Mouse (Mus musculus): Measurements from ENCODE around the gene AC161166.1. TPM values are rescaled to one million over a fixed set of nuclear protein-coding genes. Genes with fewer than 3 reads are reported as not detected.

Gene AC161166.1
- polyA plus RNA-seq, 1 experiment from 2014 or later = 0.66 TPM

DNA sequence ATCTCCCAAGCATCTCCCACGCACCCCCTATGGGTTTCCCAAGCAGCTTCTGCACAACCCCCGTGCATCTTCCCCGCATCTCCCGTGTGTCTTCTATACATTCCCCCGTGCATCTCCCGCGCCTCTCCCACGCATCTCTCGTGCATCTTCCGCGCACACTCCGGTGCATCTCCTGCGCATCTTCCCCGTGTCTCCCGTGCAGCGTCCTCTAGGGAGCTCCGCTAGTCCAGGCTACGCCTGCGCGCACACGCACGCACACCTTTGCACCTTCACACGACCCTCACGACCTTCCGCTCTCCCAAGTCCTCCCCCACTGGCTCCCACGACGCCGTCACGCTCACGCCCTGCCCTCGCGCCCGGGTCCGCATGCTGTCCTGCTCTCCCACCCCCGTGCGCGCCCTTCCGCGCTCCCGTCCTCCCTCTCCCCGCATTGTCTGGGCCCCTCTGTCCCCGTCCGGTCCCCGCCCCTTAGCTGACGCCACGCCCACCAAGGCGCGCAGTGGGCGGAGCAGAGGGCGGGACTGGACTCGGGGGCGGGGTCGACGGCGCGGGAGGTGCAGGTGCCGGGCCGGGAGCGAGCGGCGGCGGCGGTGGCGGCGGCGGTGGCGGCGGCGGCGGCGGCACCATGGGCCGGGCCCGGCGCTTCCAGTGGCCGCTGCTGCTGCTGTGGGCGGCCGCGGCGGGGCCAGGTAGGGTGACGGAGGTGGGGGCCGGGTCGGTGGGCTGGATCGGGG, 30.6 kb downstream of the AC161166.1 start, which contains the start of gene Cadm4:
Cadm4 (plus strand) TSS at position 550 of the 734 bp plus-strand sequence.
- Histone ChIP-seq H3K4me1 (peaks cover 16% of the 10 kb centered on the region), H3K27me3 (peaks cover 38% of the 10 kb centered on the region), H3K4me2 (replicated peaks) (peak within 1 kb of the TSS; percentile 97), H3K9me3 (no peaks in the 10 kb centered on the region), H3K27ac (no peak within 1 kb of the TSS), H3K36me3 (no peaks in the 10 kb centered on the region), H3K4me3 (peak within 1 kb of the TSS; percentile 67), H3K9ac (peak within 1 kb of the TSS; percentile 72)
- peak; percentile 83 for ATAC-seq (ENCODE audit: low FRiP score, low read depth)
- under 1% methylated on average over 53 of the region's 83 CpGs for WGBS

DNA sequence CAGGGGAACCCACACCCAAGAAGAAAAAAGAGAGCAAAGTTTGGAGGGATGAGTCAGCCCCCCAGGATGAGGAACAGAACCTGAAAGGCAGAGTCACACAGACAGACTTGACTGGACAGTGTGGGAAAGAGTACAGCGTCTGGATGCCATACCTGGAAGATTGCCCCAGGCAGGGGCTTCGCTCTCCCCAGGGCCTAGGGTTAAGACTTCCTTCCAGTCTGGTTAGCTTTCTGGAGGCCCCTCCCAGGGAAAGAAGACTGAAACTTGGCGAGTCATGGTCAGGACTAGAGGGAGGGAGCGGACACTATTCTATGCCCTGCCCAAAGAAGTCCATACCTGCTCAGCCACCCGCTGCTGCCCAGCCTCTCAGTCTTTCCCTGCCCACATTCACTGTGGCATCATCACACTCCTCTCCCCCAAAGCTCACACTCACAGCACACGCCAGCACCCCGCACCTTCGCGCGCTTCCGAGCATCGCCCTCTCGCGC, 31.2 kb downstream of the AC161166.1 start:
- Histone ChIP-seq H3K4me3 (peak overlapping the region; percentile 67), H3K9me3 (no peaks in the 10 kb centered on the region), H3K9ac (peak overlapping the region; percentile 72), H3K4me1 (peaks cover 15% of the 10 kb centered on the region), H3K4me2 (replicated peaks) (peak overlapping the region; percentile 97), H3K36me3 (no peaks in the 10 kb centered on the region), H3K27ac (no peak overlapping the region), H3K27me3 (peaks cover 38% of the 10 kb centered on the region)
- WGBS = 13% methylated on average over 14 of the region's 14 CpGs
- peak; percentile 12; the same call in 1 of the 2 replicates for ATAC-seq (ENCODE audit: low FRiP score, low read depth)

DNA sequence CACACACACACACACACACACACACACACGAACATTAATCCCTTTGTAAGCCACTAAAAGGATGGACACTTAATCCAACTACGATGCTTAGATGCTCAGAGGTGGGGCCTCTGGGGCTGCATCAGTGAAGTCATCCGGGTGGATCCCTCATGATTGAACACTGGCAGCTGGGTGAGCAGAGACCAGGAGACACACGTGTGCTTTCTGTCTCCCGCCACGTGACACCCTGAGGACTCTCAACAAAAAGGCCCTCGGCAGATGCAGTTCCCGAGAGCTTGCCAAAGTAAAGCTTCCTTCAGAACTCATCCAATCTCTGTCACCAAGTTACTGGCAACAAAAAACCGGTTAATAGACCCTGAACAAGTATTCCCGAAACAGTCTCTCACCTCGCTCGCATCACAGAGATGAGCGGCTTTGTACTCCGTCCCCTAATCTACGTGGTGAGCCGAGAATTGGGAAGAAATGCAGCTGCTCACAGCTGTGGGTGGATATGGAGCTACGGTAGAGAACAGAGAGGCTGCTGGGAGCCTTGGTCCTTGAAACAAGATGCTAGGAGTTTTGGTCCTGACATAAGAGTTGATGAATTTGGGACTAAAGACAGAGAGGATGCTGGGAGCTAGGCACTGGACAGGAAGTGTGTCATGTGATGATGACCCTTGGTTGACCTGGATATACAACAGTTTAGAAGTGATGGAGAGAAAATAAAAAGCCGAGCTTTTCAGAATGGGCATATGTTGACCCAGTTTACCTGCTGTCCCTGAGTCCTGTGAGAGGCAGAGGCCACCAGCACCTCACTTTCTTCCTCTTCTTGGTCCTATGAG, 31.9 kb downstream of the AC161166.1 start:
- Histone ChIP-seq H3K4me3 (no peak overlapping the region), H3K9me3 (no peaks in the 10 kb centered on the region), H3K4me1 (peaks cover 15% of the 10 kb centered on the region), H3K9ac (no peak overlapping the region), H3K27ac (no peak overlapping the region), H3K27me3 (peaks cover 38% of the 10 kb centered on the region), H3K4me2 (replicated peaks) (peak overlapping the region; percentile 97; the same call in 1 of the 2 replicates), H3K36me3 (no peaks in the 10 kb centered on the region)
- ATAC-seq (ENCODE audit: low FRiP score, low read depth) = no peak
- 64% methylated on average over 18 of the region's 18 CpGs for WGBS

DNA sequence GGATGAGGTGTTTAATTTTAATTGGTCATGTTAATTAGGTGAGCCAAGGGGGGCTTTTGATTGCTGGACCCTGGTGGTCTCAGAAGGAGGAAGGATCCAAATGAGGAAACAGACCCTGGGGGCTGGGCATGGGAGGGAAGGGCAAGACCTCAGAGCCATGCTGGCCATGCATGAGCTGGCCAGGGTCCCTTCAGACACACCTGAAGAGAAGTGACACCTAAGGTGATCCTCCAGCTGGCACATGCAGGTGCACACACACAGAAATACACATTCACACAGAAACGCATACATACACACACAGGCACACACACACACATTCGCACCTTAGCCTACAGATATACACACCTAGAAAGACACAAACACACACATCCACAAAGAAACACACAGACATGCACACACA, 32.6 kb downstream of the AC161166.1 start:
- Histone ChIP-seq H3K4me3 (no peak overlapping the region), H3K9me3 (no peaks in the 10 kb centered on the region), H3K27ac (no peak overlapping the region), H3K4me2 (replicated peaks) (no peak overlapping the region), H3K4me1 (peaks cover 20% of the 10 kb centered on the region), H3K27me3 (peaks cover 34% of the 10 kb centered on the region), H3K9ac (no peak overlapping the region), H3K36me3 (no peaks in the 10 kb centered on the region)
- 100% methylated on average over 2 of the region's 2 CpGs for WGBS
- ATAC-seq (ENCODE audit: low FRiP score, low read depth) = no peak

DNA sequence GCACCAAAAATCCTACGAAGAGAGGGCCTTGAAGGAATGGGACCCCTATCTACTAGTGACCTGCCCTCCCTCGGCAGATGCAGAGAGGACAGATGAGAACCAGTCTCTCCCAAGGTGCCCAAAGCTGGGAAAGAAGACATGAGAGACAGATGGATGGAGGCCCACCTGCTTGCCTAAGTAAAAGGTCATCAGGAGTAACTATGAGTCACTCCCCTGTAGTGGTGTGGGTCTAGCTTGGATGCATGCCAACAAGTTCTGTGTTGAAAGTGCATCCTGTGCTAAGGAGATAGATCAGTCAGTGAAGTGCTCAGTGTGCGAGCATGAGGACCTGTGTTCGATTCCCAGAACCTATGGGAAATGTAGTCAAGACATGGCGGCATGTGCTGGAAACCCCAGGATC, 33.3 kb downstream of the AC161166.1 start:
- Histone ChIP-seq H3K27ac (no peak overlapping the region), H3K4me3 (no peak overlapping the region), H3K4me1 (peaks cover 20% of the 10 kb centered on the region), H3K9ac (no peak overlapping the region), H3K27me3 (peaks cover 29% of the 10 kb centered on the region), H3K9me3 (no peaks in the 10 kb centered on the region), H3K36me3 (no peaks in the 10 kb centered on the region), H3K4me2 (replicated peaks) (no peak overlapping the region)
- no peak for ATAC-seq (ENCODE audit: low FRiP score, low read depth)
- WGBS = 87% methylated on average over 5 of the region's 5 CpGs

DNA sequence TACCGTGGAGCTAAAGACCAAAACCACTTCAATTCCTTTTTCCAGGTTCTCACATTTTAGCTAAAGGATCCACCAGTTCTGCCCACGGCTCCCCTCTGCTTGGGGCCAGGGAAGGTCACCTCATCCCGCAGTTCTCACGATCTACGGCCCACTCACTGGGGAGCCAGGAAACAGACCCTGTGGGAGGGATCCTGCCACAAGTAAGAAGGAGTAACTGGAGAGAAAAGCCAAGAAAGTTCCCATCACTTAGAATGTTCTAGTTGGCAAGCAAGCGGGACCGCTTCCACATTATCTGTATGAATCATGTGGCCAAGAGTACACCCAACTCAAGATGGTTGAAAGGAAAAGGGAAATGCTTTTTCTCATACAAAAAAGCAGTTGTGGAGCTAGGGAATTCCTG, 35.4 kb downstream of the AC161166.1 start:
- no peak for ATAC-seq (ENCODE audit: low FRiP score, low read depth)
- H3K4me3 ChIP-seq = no peak overlapping the region
- no peaks in the 10 kb centered on the region for H3K36me3 ChIP-seq
- no peaks in the 10 kb centered on the region for H3K9me3 ChIP-seq
- H3K4me2 ChIP-seq (replicated peaks) = no peak overlapping the region
- peaks cover 13% of the 10 kb centered on the region for H3K27me3 ChIP-seq
- no peak overlapping the region for H3K9ac ChIP-seq
- H3K27ac ChIP-seq = no peak overlapping the region
- 86% methylated on average over 7 of the region's 7 CpGs for WGBS
- H3K4me1 ChIP-seq = peaks cover 14% of the 10 kb centered on the region

DNA sequence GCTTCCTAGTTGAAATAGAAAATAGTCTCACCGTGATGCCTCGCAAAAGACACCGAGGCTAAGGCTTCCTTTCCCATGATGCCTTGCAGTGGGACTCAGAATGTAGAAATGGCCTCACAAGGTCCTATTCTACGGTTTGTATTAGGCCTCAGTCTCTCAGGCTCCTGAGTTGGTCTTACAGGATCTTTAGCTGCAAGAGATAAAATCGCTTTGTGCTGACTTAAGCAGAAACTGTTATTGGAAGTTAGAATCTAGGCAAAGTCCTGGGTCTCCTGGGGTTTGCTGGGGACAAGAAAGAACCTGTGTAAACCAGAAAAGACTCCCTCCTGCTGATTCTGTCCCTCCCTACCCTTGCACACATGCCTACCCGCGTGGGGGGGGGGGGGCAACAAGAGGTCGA, 35.9 kb downstream of the AC161166.1 start:
- Histone ChIP-seq H3K4me3 (no peak overlapping the region), H3K36me3 (no peaks in the 10 kb centered on the region)
- 80% methylated on average over 8 of the region's 8 CpGs for WGBS

DNA sequence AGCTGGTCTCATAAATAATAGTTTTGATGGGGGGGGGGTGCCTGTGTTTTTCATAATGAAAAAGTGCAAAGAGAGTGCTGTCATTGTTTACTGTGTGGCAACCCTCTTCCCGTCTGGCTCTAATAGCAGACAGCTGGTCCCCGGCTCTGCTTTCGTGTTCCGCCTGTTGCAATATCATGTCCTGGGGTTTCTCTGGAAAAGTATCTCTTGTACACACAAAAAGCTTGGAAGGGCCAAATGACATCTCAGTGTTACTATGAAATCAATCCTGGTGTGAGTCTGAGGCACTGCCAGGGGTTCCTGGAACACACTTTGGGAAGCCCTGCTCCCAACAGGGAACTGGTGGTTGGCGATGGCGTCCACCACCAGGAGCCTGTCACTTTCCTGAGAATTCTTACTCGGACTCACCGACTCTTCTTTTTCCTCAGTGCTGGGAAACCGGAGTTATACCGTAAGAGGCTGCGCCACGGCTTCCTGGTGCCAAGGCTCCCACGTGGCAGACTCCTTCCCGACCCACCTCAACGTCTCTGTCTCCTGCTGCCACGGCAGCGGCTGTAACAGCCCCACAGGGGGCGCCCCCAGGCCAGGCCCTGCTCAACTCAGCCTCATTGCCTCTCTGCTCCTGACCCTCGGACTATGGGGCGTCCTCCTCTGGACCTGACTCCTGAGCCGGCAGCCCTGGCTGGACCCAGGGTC, 37.3 kb downstream of the AC161166.1 start:
- Histone ChIP-seq H3K4me1 (0 out of 2 replicates have a peak, but pooled peaks cover 5% of the 10 kb centered on the region), H3K9me3 (no peaks in the 10 kb centered on the region), H3K4me3 (no peak overlapping the region), H3K4me2 (replicated peaks) (peak overlapping the region; percentile 25; the same call in 1 of the 2 replicates), H3K36me3 (no peaks in the 10 kb centered on the region), H3K27ac (no peak overlapping the region), H3K27me3 (no peaks in the 10 kb centered on the region; the same call in 1 of the 2 replicates), H3K9ac (peak overlapping the region; percentile 19; the same call in 1 of the 2 replicates)
- no peak for ATAC-seq (ENCODE audit: low FRiP score, low read depth)
- 31% methylated on average over 21 of the region's 21 CpGs for WGBS

More for the DNA sequence above, 35.9 kb downstream of the AC161166.1 start:
- Histone ChIP-seq H3K9me3 (no peaks in the 10 kb centered on the region), H3K27me3 (peaks cover 13% of the 10 kb centered on the region), H3K27ac (no peak overlapping the region), H3K4me1 (peaks cover 12% of the 10 kb centered on the region), H3K4me2 (replicated peaks) (no peak overlapping the region), H3K9ac (no peak overlapping the region)
- ATAC-seq (ENCODE audit: low FRiP score, low read depth) = no peak

DNA sequence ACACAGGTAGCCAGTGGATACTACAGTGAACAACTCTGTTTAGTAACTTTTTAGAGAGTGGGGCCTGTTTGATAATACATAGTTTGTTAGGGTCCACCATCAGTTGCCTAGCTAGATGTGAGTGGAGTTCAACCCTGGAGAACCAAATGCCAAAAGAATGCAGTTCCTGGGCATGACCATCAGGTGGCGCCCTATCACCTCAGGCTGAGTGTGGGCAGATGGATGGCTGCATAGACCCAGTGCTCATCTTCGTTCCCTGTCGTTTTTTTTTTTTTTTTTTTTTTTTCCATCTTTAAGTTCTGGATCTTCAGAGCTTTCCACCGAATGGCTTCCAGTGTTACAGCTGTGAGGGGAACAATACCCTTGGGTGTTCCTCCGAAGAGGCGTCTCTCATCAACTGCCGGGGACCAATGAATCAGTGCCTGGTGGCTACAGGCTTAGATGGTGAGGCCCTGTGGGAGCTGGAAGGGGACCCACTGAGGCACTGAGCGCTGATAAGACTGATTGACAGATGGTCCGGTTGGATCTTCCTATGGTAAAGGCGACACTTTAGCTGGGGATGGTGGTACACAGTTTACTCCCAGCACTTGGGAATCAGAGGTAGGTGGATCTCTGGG, 38.2 kb downstream of the AC161166.1 start:
- Histone ChIP-seq H3K4me3 (no peak overlapping the region), H3K9ac (no peak overlapping the region), H3K36me3 (no peaks in the 10 kb centered on the region), H3K4me2 (replicated peaks) (no peak overlapping the region), H3K27me3 (no peaks in the 10 kb centered on the region), H3K4me1 (0 out of 2 replicates have a peak, but pooled peaks cover 5% of the 10 kb centered on the region), H3K27ac (no peak overlapping the region), H3K9me3 (peaks cover 5% of the 10 kb centered on the region; the same call in 1 of the 2 replicates)
- ATAC-seq (ENCODE audit: low FRiP score, low read depth) = 0 out of 2 replicates have a peak, but pooled peaks have one; percentile 4
- 52% methylated on average over 10 of the region's 10 CpGs for WGBS

DNA sequence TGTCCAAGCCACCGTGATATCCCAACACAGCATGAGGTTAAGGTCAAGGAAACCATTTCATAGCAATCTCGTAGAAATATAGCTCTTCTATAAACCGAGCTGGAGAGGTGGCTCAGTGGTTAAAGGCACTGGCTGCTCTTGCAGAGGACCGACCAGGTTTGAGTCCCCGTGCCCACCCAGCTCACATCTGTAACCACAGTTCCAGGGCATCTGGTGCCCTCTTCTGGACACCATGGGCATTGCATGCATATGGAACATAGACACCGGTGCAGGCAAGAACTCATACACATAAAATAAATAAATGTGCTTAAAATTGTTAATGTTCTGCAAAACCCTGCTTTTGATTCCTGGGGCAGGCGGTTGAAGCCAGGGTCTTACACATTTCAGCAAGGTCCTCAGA, 39.3 kb downstream of the AC161166.1 start:
- WGBS = 76% methylated on average over 7 of the region's 7 CpGs
- no peaks in the 10 kb centered on the region for H3K36me3 ChIP-seq
- no peak overlapping the region for H3K4me2 ChIP-seq (replicated peaks)
- H3K4me1 ChIP-seq = 0 out of 2 replicates have a peak, but pooled peaks cover 5% of the 10 kb centered on the region
- H3K27ac ChIP-seq = no peak overlapping the region
- H3K9ac ChIP-seq = no peak overlapping the region
- no peak for ATAC-seq (ENCODE audit: low FRiP score, low read depth)
- peaks cover 6% of the 10 kb centered on the region; the same call in 1 of the 2 replicates for H3K9me3 ChIP-seq
- no peaks in the 10 kb centered on the region for H3K27me3 ChIP-seq
- no peak overlapping the region for H3K4me3 ChIP-seq

DNA sequence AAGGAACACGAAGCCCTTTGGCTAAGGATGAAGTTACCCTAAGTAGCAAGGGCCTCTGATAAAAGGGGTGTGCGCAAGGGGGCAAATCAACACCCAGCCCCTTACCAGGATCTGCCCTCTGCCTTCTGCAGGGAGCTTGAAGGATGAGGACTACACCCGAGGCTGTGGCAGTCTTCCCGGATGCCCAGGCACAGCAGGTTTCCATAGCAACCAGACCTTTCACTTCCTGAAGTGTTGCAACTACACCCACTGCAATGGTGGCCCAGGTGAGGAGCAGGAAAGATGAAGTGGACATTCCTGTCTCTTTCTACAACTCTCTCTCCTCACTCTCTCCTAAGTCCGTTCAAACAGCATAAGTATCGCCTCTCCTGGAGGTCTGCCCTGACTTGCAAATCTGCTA, 39.8 kb downstream of the AC161166.1 start:
- Histone ChIP-seq H3K9ac (no peak overlapping the region), H3K4me3 (no peak overlapping the region), H3K9me3 (peaks cover 6% of the 10 kb centered on the region; the same call in 1 of the 2 replicates), H3K4me1 (0 out of 2 replicates have a peak, but pooled peaks cover 5% of the 10 kb centered on the region), H3K36me3 (no peaks in the 10 kb centered on the region), H3K27me3 (no peaks in the 10 kb centered on the region), H3K27ac (no peak overlapping the region), H3K4me2 (replicated peaks) (no peak overlapping the region)
- WGBS = 81% methylated on average over 6 of the region's 6 CpGs
- no peak for ATAC-seq (ENCODE audit: low FRiP score, low read depth)
